In the genomic region with DNA sequence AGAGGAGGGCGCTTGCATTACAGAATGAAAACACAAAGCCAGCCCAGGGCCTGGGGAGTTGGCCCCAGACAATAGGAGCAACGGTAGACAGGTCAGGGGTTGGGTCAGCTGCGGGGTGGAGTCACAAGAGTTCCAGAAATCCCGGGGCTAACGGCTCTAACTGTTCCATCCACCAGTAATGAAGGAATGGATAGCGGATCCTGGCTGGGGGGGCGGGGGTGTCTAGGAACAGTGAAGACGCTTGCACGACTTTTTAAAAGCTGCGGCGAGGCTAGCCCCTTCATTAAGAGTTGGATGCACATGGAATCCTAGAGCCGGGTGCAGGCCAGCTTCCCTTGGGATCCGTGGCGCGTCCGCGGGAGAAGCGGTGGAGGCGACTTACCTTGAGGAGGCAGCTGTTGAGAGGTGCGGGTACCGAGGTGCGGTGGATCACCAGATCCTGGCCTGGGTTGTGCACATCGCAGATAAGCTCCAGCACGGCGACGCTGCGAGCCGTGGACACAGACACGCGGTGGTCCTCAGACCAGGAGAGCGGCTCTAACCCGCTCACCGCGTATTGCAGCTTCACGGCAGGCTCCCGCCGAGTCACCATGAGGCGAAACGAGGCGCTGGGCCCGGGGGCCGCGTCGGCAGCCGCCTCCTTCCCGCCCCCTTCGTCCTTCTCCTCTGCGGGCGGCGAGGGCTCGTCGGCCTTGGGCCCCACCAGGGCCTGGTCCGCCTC, we compare ENCODE assay signal across 8 mouse cellular contexts. TPM values are rescaled to one million over a fixed set of nuclear protein-coding genes. Genes with fewer than 3 reads are reported as not detected.
DNase-seq lines count a peak whose midpoint lies in the region; ATAC-seq and TF ChIP-seq lines count a peak whose summit lies in the region.

No protein-coding gene starts in this region.

- peak overlapping the region; percentile 81 for H3K4me2 ChIP-seq in hindbrain, embryonic 12.5 days (replicated peaks)

- H3K36me3 ChIP-seq in hindbrain, embryonic 12.5 days, result peaks cover 6% of the 10 kb centered on the region
- H3K36me3 ChIP-seq in liver, adult 2 months (ENCODE audit: control insufficient read depth, insufficient read depth, low read length), result peaks cover under 1% of the 10 kb centered on the region; the same call in 1 of the 2 replicates

- H3K27ac ChIP-seq in hindbrain, embryonic 12.5 days, result peak overlapping the region; percentile 88
- H3K27ac ChIP-seq in liver, adult 2 months (replicated peaks; ENCODE audit: insufficient read depth, low read depth, low read length), result peak overlapping the region; percentile 64

- H3K4me1 ChIP-seq in hindbrain, embryonic 12.5 days, result peaks cover 41% of the 10 kb centered on the region
- H3K4me1 ChIP-seq in liver, adult 2 months (ENCODE audit: control insufficient read depth, insufficient read depth, low read length), result peaks cover 14% of the 10 kb centered on the region

- no peak for DNase-seq in frontal cortex, postnatal 36 days (ENCODE audit: low spot score in 2 of 2)
- peak; percentile 44 for DNase-seq in A20 (ENCODE audit: low read depth, low spot score)
- DNase-seq in embryo, embryonic 9.5 days (ENCODE audit: extremely low spot score), result peak; percentile 33
- peak; percentile 64 for DNase-seq in liver, adult 2 months (ENCODE audit: extremely low read depth, low read depth, low spot score)
- DNase-seq in naive thymus-derived CD4-positive, alpha-beta T cell, adult 2 months (ENCODE audit: low read depth), result peak; percentile 12
- DNase-seq in cerebellum, postnatal 25 days, result no peak

- peak overlapping the region; percentile 92 for H3K9ac ChIP-seq in hindbrain, embryonic 12.5 days
- H3K9ac ChIP-seq in liver, adult 2 months (ENCODE audit: low read depth, low read length), result peak overlapping the region; percentile 85

- peak overlapping the region; percentile 98 for H3K4me3 ChIP-seq in hindbrain, embryonic 12.5 days
- peak overlapping the region; percentile 61 for H3K4me3 ChIP-seq in liver, adult 2 months (ENCODE audit: insufficient read depth, low read depth, low read length)

- TF ChIP-seq CTCF in liver, adult 2 months (IDR thresholded peaks at IDR 0.05; ENCODE audit: low read depth, low read length), result no peak

- H3K9me3 ChIP-seq in hindbrain, embryonic 12.5 days (replicated peaks), result no peaks in the 10 kb centered on the region

- under 1% methylated on average over 52 of the region's 53 CpGs for WGBS in hindbrain, embryonic 12.5 days
- WGBS in liver, adult 2 months, result under 1% methylated on average over 53 of the region's 53 CpGs

- H3K79me2 ChIP-seq in liver, adult 2 months (ENCODE audit: control insufficient read depth, insufficient read depth, low read length), result peaks cover 17% of the 10 kb centered on the region; the same call in 1 of the 2 replicates

- TF ChIP-seq POLR2A in liver, adult 2 months (IDR thresholded peaks at IDR 0.05; ENCODE audit: extremely low read depth, insufficient read depth, low read length), result no peak

- H3K27me3 ChIP-seq in hindbrain, embryonic 12.5 days, result no peaks in the 10 kb centered on the region
- H3K27me3 ChIP-seq in liver, adult 2 months (ENCODE audit: control insufficient read depth, insufficient read depth, low read length), result no peaks in the 10 kb centered on the region

- peak; percentile 33; the same call in 1 of the 2 replicates for ATAC-seq in frontal cortex, adult (ENCODE audit: low TSS enrichment)
- ATAC-seq in hindbrain, embryonic 12.5 days (ENCODE audit: low FRiP score), result peak; percentile 65

RNA-seq across cellular contexts. Expression of a gene that starts 0.5 kb away (rescaled TPM):
- polyA plus RNA-seq in hindbrain, embryonic 12.5 days (2016; fragmentation: Nextera tagmentation; extraction: Ambion mirVana), result 32.0 and 33.5 TPM in 2 replicates
- 11.0 and 11.4 TPM in 2 replicates for total RNA-seq in liver, adult 2 months (2014; rRNA removed)
- 4.6 and 5.0 TPM in 2 replicates for polyA plus RNA-seq in liver, adult 2 months (2012; rRNA removed)

RNA-seq across cellular contexts. Expression of a gene that starts 0.5 kb away (rescaled TPM):
- 16.7 and 17.6 TPM in 2 replicates for polyA plus RNA-seq in hindbrain, embryonic 12.5 days (2016; fragmentation: Nextera tagmentation; extraction: Ambion mirVana)
- 3.9 and 4.2 TPM in 2 replicates for total RNA-seq in liver, adult 2 months (2014; rRNA removed)
- 1.9 and 2.5 TPM in 2 replicates for polyA plus RNA-seq in liver, adult 2 months (2012; rRNA removed)

Comparison
In these comparisons a context has a peak if more than half of its experiments do, and no peak if none do; other contexts are left out.
1. DNase-seq: peak in A20 (single experiment), embryo, embryonic 9.5 days (single experiment), liver, adult 2 months (single experiment) and naive thymus-derived CD4-positive, alpha-beta T cell, adult 2 months (single experiment); none in frontal cortex, postnatal 36 days (0 of 2) and cerebellum, postnatal 25 days (0 of 2).